Mouse (Mus musculus) ES-E14 (cell line): ENCODE data around the gene Nprl3. TPM values are rescaled to one million over a fixed set of nuclear protein-coding genes. Genes with fewer than 3 reads are reported as not detected.

Experiments
- DNase-seq: peaks from one replicate; pipeline ENCODE4 v3.0.0-alpha.2; 2013; ENCODE audit warnings: low read depth, low spot score
- H3K27ac ChIP-seq: 2 replicates; pipeline ENCODE4 v1.5.1; 2012; ENCODE audit warnings: low read depth, mild to moderate bottlenecking, low read length, moderate library complexity, mixed read lengths; ENCODE audit not compliant: poor library complexity, insufficient read depth, severe bottlenecking
- H3K36me3 ChIP-seq: 2 replicates; pipeline ENCODE4 v1.6.1; 2012; ENCODE audit warnings: mild to moderate bottlenecking, low read length, moderate library complexity, mixed read lengths; ENCODE audit not compliant: control insufficient read depth, poor library complexity, insufficient read depth, severe bottlenecking
- H3K4me1 ChIP-seq, 2 experiments: fragments of 150-350 bp in 1 of 2; sonication (generic) in 1 of 2; 2 replicates each; pipeline ENCODE4 v1.6.1; 2012; ENCODE audit warnings: low read length in 2 of 2, mild to moderate bottlenecking in 1 of 2, mixed read lengths in 1 of 2; ENCODE audit not compliant: control insufficient read depth in 2 of 2, insufficient read depth in 2 of 2, poor library complexity in 1 of 2
- H3K4me3 ChIP-seq, 2 experiments: fragments of 150-350 bp in 1 of 2; sonication (generic) in 1 of 2; 2 replicates each; pipeline ENCODE4 v1.5.1; 2012; ENCODE audit warnings: low read length in 2 of 2, low read depth in 1 of 2, mild to moderate bottlenecking in 1 of 2, mixed read lengths in 1 of 2; ENCODE audit not compliant: insufficient read depth in 1 of 2, poor library complexity in 1 of 2, severe bottlenecking in 1 of 2
- H3K9ac ChIP-seq: 2 replicates; pipeline ENCODE4 v1.6.1; 2012; ENCODE audit warnings: low read depth, mild to moderate bottlenecking, low read length, mixed read lengths; ENCODE audit not compliant: poor library complexity, insufficient read depth, severe bottlenecking
- H3K9me3 ChIP-seq: fragments of 150-350 bp; sonication (generic); 2 replicates; pipeline ENCODE4 v1.6.1; 2012; ENCODE audit warnings: low read depth, mild to moderate bottlenecking, low read length; ENCODE audit not compliant: control insufficient read depth, insufficient read depth
- CHD2 ChIP-seq: IDR thresholded peaks from 2 replicates; pipeline ENCODE4 v1.6.1; 2014; ENCODE audit warnings: mild to moderate bottlenecking, low read depth, low read length, inconsistent platforms
- HCFC1 ChIP-seq: IDR thresholded peaks from 2 replicates; pipeline ENCODE4 v1.6.1; 2012; ENCODE audit warnings: low read length, inconsistent platforms, borderline replicate concordance; ENCODE audit not compliant: insufficient read depth
- MAFK ChIP-seq: IDR thresholded peaks from 2 replicates; pipeline ENCODE4 v1.6.1; 2014; ENCODE audit warnings: mild to moderate bottlenecking, low read depth, low read length, inconsistent platforms; ENCODE audit not compliant: insufficient read depth
- ZC3H11A ChIP-seq: IDR thresholded peaks from 2 replicates; pipeline ENCODE4 v1.6.1; 2012; ENCODE audit warnings: low read depth, mild to moderate bottlenecking, inconsistent platforms, low read length, borderline replicate concordance
- ZNF384 ChIP-seq: IDR thresholded peaks from 2 replicates; pipeline ENCODE4 v1.6.1; 2012; ENCODE audit warnings: low read depth, low read length, inconsistent platforms
- in situ Hi-C, 2 experiments: fragments of 600-800 bp; cut with MboI; formaldehyde crosslinking; loops; one replicate each; pipeline ENCODE4 v1.15.1; 2025; ENCODE audit warnings: low sequenced_read_pairs in 2 of 2, inconsistent platforms in 1 of 2; ENCODE audit not compliant: unreplicated experiment in 2 of 2
- total RNA-seq: library from RNA; depleted of rRNA; stranded (reverse); fragments of 300-350 nt; gene quantifications from 2 replicates; pipeline ENCODE4 v1.2.3, GENCODE M21; 2012

Gene Nprl3
- total RNA-seq, 1 experiment, result 47.2 TPM

GRCm38 (mm10) chr11:32196727-32197126, 70.8 kb downstream of the Nprl3 start:
- TF ChIP-seq ZC3H11A (no peak), MAFK (no peak), ZNF384 (no peak), CHD2 (no peak), HCFC1 (no peak)
- H3K4me3 ChIP-seq, result no peak overlapping the region
- H3K27ac ChIP-seq, result no peak overlapping the region
- no peak overlapping the region for H3K9ac ChIP-seq
- in situ Hi-C loops, result no loop called here
- DNase-seq, result no peak
- H3K4me1 ChIP-seq, result peaks cover 0 to 3% of the 10 kb centered on the region in 2 experiments; a peak in 1 of 4 replicates
- no peaks in the 10 kb centered on the region for H3K36me3 ChIP-seq
- H3K9me3 ChIP-seq, result no peaks in the 10 kb centered on the region

DNA sequence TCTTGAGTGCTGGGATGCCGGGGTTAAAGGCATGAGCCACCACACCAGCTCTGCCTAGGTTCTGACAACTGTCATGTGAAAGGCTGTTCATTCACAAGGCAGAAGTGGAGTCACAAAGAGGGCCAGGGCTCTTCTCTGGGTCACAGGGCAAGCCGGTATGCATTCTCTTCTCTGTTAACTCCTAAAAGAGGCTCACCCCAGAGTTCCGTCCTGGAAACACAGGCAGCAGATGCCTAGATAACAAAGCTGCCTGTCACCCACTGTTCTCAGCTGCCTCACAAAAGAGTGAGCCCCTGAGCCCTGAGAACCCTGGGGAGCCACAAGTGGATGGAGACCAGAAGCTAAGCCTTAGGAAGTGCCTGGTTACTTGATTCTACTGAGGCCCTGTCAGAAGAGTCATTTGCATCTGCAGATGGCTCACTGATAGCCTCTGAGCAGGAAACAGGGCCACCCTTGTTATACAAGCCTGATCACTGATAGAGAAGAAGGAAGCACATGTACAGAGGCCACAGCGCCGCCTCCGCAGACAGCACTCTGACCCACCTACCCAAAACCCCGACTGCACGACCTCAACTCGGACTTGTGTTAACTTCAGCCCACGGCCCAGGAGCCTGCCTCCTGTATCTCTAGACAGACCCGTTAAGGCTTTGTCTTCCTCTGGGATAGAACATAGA, 71.5 kb downstream of the Nprl3 start:
- H3K9ac ChIP-seq, result no peak overlapping the region
- no peak overlapping the region for H3K27ac ChIP-seq
- H3K9me3 ChIP-seq, result no peaks in the 10 kb centered on the region
- peaks cover 0 to 3% of the 10 kb centered on the region in 2 experiments; a peak in 1 of 4 replicates for H3K4me1 ChIP-seq
- in situ Hi-C loops, result no loop called here
- TF ChIP-seq HCFC1 (no peak), MAFK (no peak)
- DNase-seq, result no peak
- H3K36me3 ChIP-seq, result no peaks in the 10 kb centered on the region
- no peak overlapping the region for H3K4me3 ChIP-seq

GRCm38 (mm10) chr11:32194626-32195025, 72.9 kb downstream of the Nprl3 start:
- no peaks in the 10 kb centered on the region for H3K9me3 ChIP-seq
- H3K4me3 ChIP-seq, result no peak overlapping the region
- TF ChIP-seq CHD2, result no peak
- no peak for TF ChIP-seq HCFC1
- no peak for TF ChIP-seq ZC3H11A
- TF ChIP-seq MAFK, result no peak
- no peak for TF ChIP-seq ZNF384
- no peak overlapping the region for H3K9ac ChIP-seq
- in situ Hi-C loops, result no loop called here
- H3K36me3 ChIP-seq, result no peaks in the 10 kb centered on the region
- peaks cover 0 to 7% of the 10 kb centered on the region in 2 experiments; a peak in 1 of 4 replicates for H3K4me1 ChIP-seq
- H3K27ac ChIP-seq, result no peak overlapping the region
- no peak for DNase-seq

DNA sequence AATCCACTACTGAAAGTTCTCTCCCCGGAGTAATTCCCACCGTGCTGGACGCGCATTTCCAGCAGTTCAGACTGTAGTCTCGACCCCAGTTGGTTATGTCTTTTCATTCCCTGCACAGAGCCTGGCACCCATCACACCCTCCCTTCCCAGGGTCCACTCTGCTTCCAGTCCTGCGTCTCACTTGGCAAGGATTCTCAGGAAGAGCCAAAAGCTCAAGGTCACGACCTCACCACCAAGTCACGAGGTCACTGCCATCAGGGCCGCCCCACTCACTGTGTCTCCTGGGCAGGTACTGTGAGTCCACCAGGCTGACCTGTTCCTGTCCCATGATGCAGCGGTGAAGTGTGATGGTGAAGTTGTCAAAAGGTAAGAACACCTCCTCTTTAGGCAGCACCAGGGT, 73.4 kb downstream of the Nprl3 start:
- in situ Hi-C loops, result no loop called here
- Histone ChIP-seq H3K36me3 (no peaks in the 10 kb centered on the region), H3K4me3 (no peak overlapping the region), H3K9me3 (no peaks in the 10 kb centered on the region), H3K27ac (no peak overlapping the region), H3K9ac (no peak overlapping the region), H3K4me1 (peaks cover 0 to 8% of the 10 kb centered on the region in 2 experiments; a peak in 1 of 4 replicates)
- no peak for DNase-seq
- TF ChIP-seq MAFK (no peak), ZNF384 (no peak), HCFC1 (no peak), ZC3H11A (no peak), CHD2 (no peak)

GRCm38 (mm10) chr11:32193156-32193555, 74.4 kb downstream of the Nprl3 start:
- Histone ChIP-seq H3K4me1 (peaks cover 0 to 6% of the 10 kb centered on the region in 2 experiments; a peak in 1 of 4 replicates), H3K36me3 (no peaks in the 10 kb centered on the region), H3K9ac (no peak overlapping the region), H3K27ac (no peak overlapping the region), H3K9me3 (no peaks in the 10 kb centered on the region), H3K4me3 (no peak overlapping the region)
- in situ Hi-C loops, result no loop called here
- DNase-seq, result no peak
- no peak for TF ChIP-seq HCFC1
- TF ChIP-seq CHD2, result no peak
- TF ChIP-seq MAFK, result no peak
- no peak for TF ChIP-seq ZNF384
- TF ChIP-seq ZC3H11A, result no peak
